Mouse (Mus musculus): ENCODE measurements around the gene Zfp1.

GRCm38 (mm10) chr8:111712135-111712534 lies 68.9 kb downstream of the Zfp1 start:
- no peak for TF ChIP-seq POLR2A (IDR thresholded peaks at IDR 0.05; ENCODE audit: extremely low read depth, insufficient read depth, low read length)
- TF ChIP-seq CTCF (IDR thresholded peaks at IDR 0.05; ENCODE audit: low read depth, low read length), result no peak

Data from liver, adult 2 months (tissue).